Mouse (Mus musculus): Measurements from ENCODE around the gene Aldh2. TPM values are rescaled to one million over a fixed set of nuclear protein-coding genes. Genes with fewer than 3 reads are reported as not detected.

The Aldh2 gene
- total and polyA plus RNA-seq, 3 experiments, result 198 to 471 (median 267) TPM

DNA sequence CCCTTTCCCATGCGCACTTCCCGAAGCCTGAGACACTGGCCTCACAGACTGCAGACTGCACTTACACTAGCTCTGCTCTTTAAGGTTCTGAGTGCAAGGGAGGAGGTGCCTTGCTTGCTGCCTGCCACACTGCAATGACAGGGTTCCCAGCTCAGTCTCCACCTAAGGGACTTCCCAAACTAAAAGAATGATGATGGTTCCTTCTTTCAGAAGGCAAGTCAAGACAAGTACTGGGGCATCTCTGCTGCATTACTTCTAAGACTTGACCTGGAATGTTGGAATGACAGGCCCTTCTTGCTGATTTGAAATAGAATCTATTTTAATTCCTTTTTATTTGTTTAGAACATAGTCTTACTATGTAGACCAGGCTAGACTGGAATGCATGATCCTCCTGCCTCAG lies 56.0 kb downstream of the Aldh2 start:
- Histone ChIP-seq H3K27me3 (ENCODE audit: control insufficient read depth in 1 of 2, insufficient read depth in 2 of 2, low read length in 2 of 2) (no peaks in the 10 kb centered on the region), H3K36me3 (ENCODE audit: control insufficient read depth in 1 of 2, insufficient read depth in 2 of 2, low read length in 2 of 2) (peaks cover 1 to 16% of the 10 kb centered on the region in 2 experiments; a peak in 3 of 4 replicates)

GRCm38 (mm10) chr5:121536921-121537555 lies 56.6 kb downstream of the Aldh2 start:
- peaks cover 11% of the 10 kb centered on the region for H3K79me2 ChIP-seq (ENCODE audit: control insufficient read depth, insufficient read depth, low read length, poor library complexity)
- no peaks in the 10 kb centered on the region for H3K27me3 ChIP-seq (ENCODE audit: control insufficient read depth in 1 of 2, insufficient read depth in 2 of 2, low read length in 2 of 2)
- TF ChIP-seq MAX (IDR thresholded peaks at IDR 0.05; ENCODE audit: low read length) (no peak), MAFK (IDR thresholded peaks at IDR 0.05; ENCODE audit: borderline replicate concordance, low read depth, low read length) (no peak), TBP (IDR thresholded peaks at IDR 0.05; ENCODE audit: low read depth, low read length) (no peak), POLR2A (IDR thresholded peaks at IDR 0.05; ENCODE audit: control insufficient read depth in 1 of 2, insufficient read depth in 1 of 2, low read depth in 1 of 2, low read length in 2 of 2, poor library complexity in 1 of 2) (no peak), UBTF (IDR thresholded peaks at IDR 0.05; ENCODE audit: borderline replicate concordance, insufficient read depth, low read depth, low read length) (no peak), ZNF384 (IDR thresholded peaks at IDR 0.05; ENCODE audit: low read depth, low read length) (no peak), E2F4 (IDR thresholded peaks at IDR 0.05; ENCODE audit: borderline replicate concordance, low read depth, low read length) (no peak), SMC3 (IDR thresholded peaks at IDR 0.05; ENCODE audit: low read depth, low read length) (no peak), GABPA (IDR thresholded peaks at IDR 0.05; ENCODE audit: low read depth, low read length) (no peak), RCOR1 (IDR thresholded peaks at IDR 0.05; ENCODE audit: low read depth, low read length) (no peak), MEF2A (IDR thresholded peaks at IDR 0.05; ENCODE audit: extremely low read depth, insufficient replicate concordance, low read depth, low read length, poor library complexity, severe bottlenecking) (no peak), ETS1 (IDR thresholded peaks at IDR 0.05; ENCODE audit: low read depth, low read length) (no peak), TCF12 (IDR thresholded peaks at IDR 0.05; ENCODE audit: low read depth, low read length) (no peak), KAT2A (conservative IDR thresholded peaks at IDR 0.05; ENCODE audit: low read depth, low read length) (no peak), NRF1 (IDR thresholded peaks at IDR 0.05; ENCODE audit: insufficient read depth, low read depth, low read length, poor library complexity, severe bottlenecking) (no peak), RAD21 (IDR thresholded peaks at IDR 0.05; ENCODE audit: low read depth, low read length) (no peak)
- DNase-seq (ENCODE audit: low read depth, low spot score), result no peak
- H3K27ac ChIP-seq (ENCODE audit: control insufficient read depth, low read depth, low read length), result no peak overlapping the region
- H3K36me3 ChIP-seq (ENCODE audit: control insufficient read depth in 1 of 2, insufficient read depth in 2 of 2, low read length in 2 of 2), result peaks cover 0 to 18% of the 10 kb centered on the region in 2 experiments; a peak in 2 of 4 replicates
- H3K4me1 ChIP-seq (ENCODE audit: control insufficient read depth in 1 of 2, insufficient read depth in 2 of 2, low read length in 2 of 2), result no peaks in the 10 kb centered on the region
- H3K9ac ChIP-seq (ENCODE audit: control insufficient read depth, low read depth, low read length, poor library complexity, severe bottlenecking), result no peak overlapping the region
- no peak overlapping the region for H3K4me3 ChIP-seq (ENCODE audit: control insufficient read depth in 1 of 2, insufficient read depth in 1 of 2, low read depth in 2 of 2, low read length in 2 of 2)
- no peaks in the 10 kb centered on the region for H3K9me3 ChIP-seq (replicated peaks; ENCODE audit: insufficient read depth, low read length)

More for the DNA sequence above, 56.0 kb downstream of the Aldh2 start:
- Histone ChIP-seq H3K27ac (ENCODE audit: control insufficient read depth, low read depth, low read length) (no peak overlapping the region), H3K4me1 (ENCODE audit: control insufficient read depth in 1 of 2, insufficient read depth in 2 of 2, low read length in 2 of 2) (no peaks in the 10 kb centered on the region), H3K9ac (ENCODE audit: control insufficient read depth, low read depth, low read length, poor library complexity, severe bottlenecking) (no peak overlapping the region), H3K79me2 (ENCODE audit: control insufficient read depth, insufficient read depth, low read length, poor library complexity) (peaks cover 16% of the 10 kb centered on the region), H3K4me3 (ENCODE audit: control insufficient read depth in 1 of 2, insufficient read depth in 1 of 2, low read depth in 2 of 2, low read length in 2 of 2) (no peak overlapping the region), H3K9me3 (replicated peaks; ENCODE audit: insufficient read depth, low read length) (no peaks in the 10 kb centered on the region)
- no peak for TF ChIP-seq GABPA (IDR thresholded peaks at IDR 0.05; ENCODE audit: low read depth, low read length)
- TF ChIP-seq E2F4 (IDR thresholded peaks at IDR 0.05; ENCODE audit: borderline replicate concordance, low read depth, low read length), result no peak
- no peak for TF ChIP-seq ZC3H11A (IDR thresholded peaks at IDR 0.05; ENCODE audit: low read depth, low read length)
- no peak for TF ChIP-seq USF1 (IDR thresholded peaks at IDR 0.05; ENCODE audit: low read depth, low read length)
- TF ChIP-seq MAX (IDR thresholded peaks at IDR 0.05; ENCODE audit: low read length), result no peak
- no peak for TF ChIP-seq MYB (IDR thresholded peaks at IDR 0.05; ENCODE audit: low read depth, low read length)
- TF ChIP-seq POLR2A (IDR thresholded peaks at IDR 0.05; ENCODE audit: control insufficient read depth in 1 of 2, insufficient read depth in 1 of 2, low read depth in 1 of 2, low read length in 2 of 2, poor library complexity in 1 of 2), result no peak
- no peak for TF ChIP-seq CHD1 (IDR thresholded peaks at IDR 0.05; ENCODE audit: low read depth, low read length)
- TF ChIP-seq SIN3A (IDR thresholded peaks at IDR 0.05; ENCODE audit: low read length), result no peak
- no peak for TF ChIP-seq CHD2 (IDR thresholded peaks at IDR 0.05; ENCODE audit: low read length)
- TF ChIP-seq MXI1 (IDR thresholded peaks at IDR 0.05; ENCODE audit: low read depth, low read length), result no peak
- no peak for TF ChIP-seq ZNF384 (IDR thresholded peaks at IDR 0.05; ENCODE audit: low read depth, low read length)
- TF ChIP-seq ZKSCAN1 (IDR thresholded peaks at IDR 0.05; ENCODE audit: low read depth, low read length), result no peak
- TF ChIP-seq BHLHE40 (IDR thresholded peaks at IDR 0.05; ENCODE audit: borderline replicate concordance, low read depth, low read length), result no peak
- DNase-seq (ENCODE audit: low read depth, low spot score), result no peak

All from MEL (cell line).